Mouse (Mus musculus) ovary, postnatal 36 days (tissue): ENCODE measurements around the gene Obox1.
"Not testable (repeated sequence)": the region's sequence is repeated elsewhere in the genome, so short reads cannot be mapped to it uniquely, and the experiment has no call there.

Source experiments
- DNase-seq: peaks from one replicate; pipeline ENCODE4 v3.0.0; 2022; ENCODE audit warnings: low spot score, mixed read lengths

Obox1 gene

GRCm38 (mm10) chr7:15388421-15388998 lies at the start of gene Obox1, which contains the start of gene Obox2:
Gene Obox1, plus strand, starts transcription at chr7:15388948.
Gene Obox2, plus strand, starts transcription at chr7:15388721.
- not testable (repeated sequence) for DNase-seq

- not testable (repeated sequence) for DNase-seq
These were observed 10.6 kb downstream of the Obox1 start for GRCm38 (mm10) chr7:15399147-15399874.

DNA sequence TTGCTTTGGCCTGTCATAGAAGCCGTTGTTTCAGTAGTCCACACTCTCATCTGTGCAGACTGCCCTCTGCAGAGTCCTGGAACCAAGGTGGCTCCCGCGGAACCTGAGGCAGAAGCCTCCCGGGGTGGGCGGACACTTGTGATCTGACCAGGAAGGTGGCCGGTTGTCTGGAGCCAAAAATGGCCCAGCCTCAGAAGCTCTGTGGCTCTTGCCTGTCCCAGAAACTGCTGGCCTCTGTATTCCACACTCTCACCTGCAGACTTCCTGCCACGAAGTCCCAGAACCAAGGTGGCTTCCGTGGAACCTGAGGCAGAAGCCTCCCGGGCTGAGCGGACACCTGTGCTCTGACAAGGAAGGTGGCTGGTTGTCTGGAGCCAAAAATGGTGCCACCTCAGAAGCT lies 18.1 kb downstream of the Obox1 start:
- not testable (repeated sequence) for DNase-seq

DNA sequence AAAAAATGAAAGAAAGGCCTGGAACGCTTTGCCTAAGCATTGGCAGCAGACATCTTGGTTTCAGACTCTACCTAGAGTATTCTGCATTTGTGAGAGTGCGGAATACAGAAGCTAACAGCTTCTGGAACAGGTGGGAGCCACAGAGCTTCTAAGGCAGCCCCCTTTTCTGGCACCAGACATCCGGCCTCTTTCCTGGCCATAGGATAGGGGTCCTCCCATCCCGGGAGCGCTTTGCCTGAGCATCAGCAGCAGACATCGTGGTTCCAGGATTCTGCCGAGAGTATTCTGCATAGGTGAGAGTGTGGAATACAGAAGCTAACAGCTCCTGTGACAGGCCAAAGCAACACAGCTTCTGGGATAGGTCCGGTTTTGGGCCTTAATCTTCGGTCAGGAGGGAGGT lies 29.3 kb downstream of the Obox1 start:
- DNase-seq, result not testable (repeated sequence)

- not testable (repeated sequence) for DNase-seq
These were observed 36.8 kb downstream of the Obox1 start for GRCm38 (mm10) chr7:15425537-15425936.

DNA sequence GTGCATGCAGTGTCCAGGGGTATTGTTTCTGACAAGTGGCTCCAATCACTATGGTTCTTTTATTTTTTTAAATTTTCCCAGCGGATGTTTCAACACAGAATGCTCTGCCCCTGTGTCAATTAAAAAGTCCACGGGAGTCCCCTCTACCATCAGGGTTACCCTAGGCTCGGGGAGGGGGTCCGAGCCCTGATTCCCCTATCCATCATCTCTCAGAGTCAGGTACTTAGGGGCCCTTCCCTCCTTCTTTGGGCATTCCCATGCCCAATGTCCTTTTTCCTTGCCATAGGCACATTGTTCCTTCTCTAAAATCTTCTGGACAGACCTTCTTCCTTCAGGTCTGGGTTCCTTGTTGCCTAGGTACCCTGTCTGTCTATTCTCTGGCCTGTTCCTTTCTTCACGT lies 120.7 kb downstream of the Obox1 start:
- not testable (repeated sequence) for DNase-seq
